Mouse (Mus musculus) kidney, adult 2 months (tissue): Measurements from ENCODE around the gene Prkch.

ENCODE experiments used
- CTCF ChIP-seq: fragments of 200-500 bp; conservative IDR thresholded peaks from 2 replicates; pipeline ENCODE4 v1.5.1; 2011; ENCODE audit warnings: low read depth, mild to moderate bottlenecking, control low read depth, low read length, moderate library complexity, mixed read lengths; ENCODE audit not compliant: insufficient read depth, insufficient read length
- POLR2A ChIP-seq: fragments of 200-500 bp; IDR thresholded peaks from one replicate; pipeline ENCODE4 v1.6.1; 2011; ENCODE audit warnings: low read depth, low read length, control low read depth

DNA sequence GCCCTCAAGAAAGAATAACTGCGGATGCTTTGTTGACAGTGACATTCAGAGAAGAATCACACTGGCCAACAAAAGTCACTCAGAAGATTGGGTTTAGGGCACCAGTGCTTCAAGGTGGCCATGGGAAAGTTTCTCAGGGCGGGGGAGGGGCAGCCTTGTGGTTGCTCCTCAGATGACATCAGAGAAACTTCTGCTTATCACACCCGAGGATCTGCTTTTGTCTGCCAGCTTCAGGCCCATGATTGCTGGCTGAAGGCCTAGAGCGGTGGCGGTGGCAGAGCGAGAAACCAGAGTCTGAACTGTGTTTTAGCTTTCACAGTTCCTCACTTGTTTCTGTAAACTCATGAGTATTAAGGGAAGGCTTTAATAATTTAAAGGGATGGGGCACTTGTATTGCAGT is 13.6 kb downstream of the Prkch start:
- TF ChIP-seq CTCF: no peak
- no peak for TF ChIP-seq POLR2A
